Mouse (Mus musculus) limb, embryonic 10.5 days (tissue): Measurements from ENCODE around the gene Acp7. TPM values are rescaled to one million over a fixed set of nuclear protein-coding genes. Genes with fewer than 3 reads are reported as not detected.

Source experiments
- DNase-seq: peaks from one replicate; pipeline ENCODE4 v3.0.0-alpha.2; 2017; ENCODE audit warnings: low spot score
- H3K27ac ChIP-seq: fragments of 300-500 bp; sonication (generic); 2 replicates; pipeline ENCODE4 v1.5.1; 2016; ENCODE audit warnings: mild to moderate bottlenecking
- H3K27me3 ChIP-seq: fragments of 300-500 bp; sonication (generic); 2 replicates; pipeline ENCODE4 v1.6.1; 2016; ENCODE audit warnings: low read depth, mild to moderate bottlenecking; ENCODE audit not compliant: poor library complexity, severe bottlenecking
- H3K36me3 ChIP-seq: fragments of 300-500 bp; sonication (generic); 2 replicates; pipeline ENCODE4 v1.6.1; 2016; ENCODE audit warnings: mild to moderate bottlenecking, moderate library complexity
- H3K4me1 ChIP-seq: fragments of 300-500 bp; sonication (generic); 2 replicates; pipeline ENCODE4 v1.6.1; 2016
- H3K4me3 ChIP-seq: fragments of 300-500 bp; sonication (generic); 2 replicates; pipeline ENCODE4 v1.5.1; 2016; ENCODE audit warnings: mild to moderate bottlenecking, moderate library complexity
- H3K9me3 ChIP-seq: fragments of 300-500 bp; sonication (generic); replicated peaks from 2 replicates; pipeline ENCODE4 v1.6.1; 2016; ENCODE audit warnings: mild to moderate bottlenecking
- WGBS: fragments of 180-500 bp; shearing (Covaris S2); methylation state at CpG from one replicate; pipeline ENCODE4 v1.1.7; 2016; 5-methylcytosine and 5-hydroxymethylcytosine counted together
- microRNA-seq: library from miRNA; unstranded; fragments of <30 nt; microRNA quantifications from one replicate; pipeline ENCODE4, GENCODE M21; 2017
- polyA plus RNA-seq: library from polyadenylated mRNA; unstranded; fragments of >200 nt; fragmentation: Nextera tagmentation; extraction: Ambion mirVana; gene quantifications from 2 replicates; pipeline ENCODE4 v1.2.1, GENCODE M21; 2016

Acp7 gene
- polyA plus RNA-seq, 1 experiment from 2014 or later: not detected

DNA sequence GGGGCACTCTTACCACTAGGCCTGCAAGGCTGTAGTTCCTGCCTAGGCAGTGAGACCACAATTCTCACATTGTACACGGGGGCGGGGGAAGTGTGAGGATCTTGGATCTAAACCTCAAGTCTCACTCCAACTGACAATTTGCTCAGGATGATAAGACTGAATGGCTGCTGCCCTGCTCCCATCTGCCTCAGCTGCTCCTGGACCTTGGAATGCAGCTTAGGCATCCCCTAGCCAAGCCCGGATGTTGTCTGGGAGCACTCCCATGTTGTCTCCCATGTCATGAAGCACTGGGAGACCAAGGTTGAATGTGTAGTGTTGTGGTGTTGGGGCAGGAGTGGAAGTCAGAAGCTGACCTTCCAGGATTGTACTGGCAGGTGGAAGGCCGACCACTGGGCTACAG is 63.6 kb downstream of the Acp7 start:
- no peak for DNase-seq
- no peak overlapping the region for H3K27ac ChIP-seq
- peaks cover 78% of the 10 kb centered on the region for H3K36me3 ChIP-seq

DNA sequence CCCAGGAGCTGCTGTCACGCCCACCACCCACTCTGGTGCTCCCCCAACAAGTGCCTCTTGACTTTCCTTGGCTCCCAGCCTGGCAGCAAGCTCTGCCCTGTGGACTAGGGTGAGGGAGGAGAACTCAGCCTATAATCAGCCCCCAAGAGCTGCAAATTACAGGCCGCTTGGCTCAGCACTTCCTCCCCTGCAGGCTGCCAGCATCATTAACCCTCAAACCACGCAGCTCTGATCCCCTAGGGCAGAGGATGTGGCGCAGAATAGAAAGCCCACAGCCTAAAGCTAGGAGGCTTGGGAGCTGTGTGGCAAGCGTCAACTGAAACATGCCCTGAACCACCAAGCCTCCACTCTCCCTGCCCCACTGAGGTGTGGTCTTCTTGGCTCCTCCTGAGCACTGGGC is 65.7 kb downstream of the Acp7 start:
- no peaks in the 10 kb centered on the region for H3K27me3 ChIP-seq
- H3K4me3 ChIP-seq: no peak overlapping the region
- no peak overlapping the region for H3K27ac ChIP-seq
- no peaks in the 10 kb centered on the region for H3K9me3 ChIP-seq
- no peak for DNase-seq
- H3K36me3 ChIP-seq: peaks cover 98% of the 10 kb centered on the region
- peaks cover 4% of the 10 kb centered on the region; the same call in 1 of the 2 replicates for H3K4me1 ChIP-seq
- WGBS: 81% methylated on average over 5 of the region's 5 CpGs

More for the DNA sequence above, 63.6 kb downstream of the Acp7 start:
- peaks cover 20% of the 10 kb centered on the region for H3K4me1 ChIP-seq
- no peaks in the 10 kb centered on the region for H3K27me3 ChIP-seq
- no peak overlapping the region for H3K4me3 ChIP-seq
- H3K9me3 ChIP-seq: no peaks in the 10 kb centered on the region
- 91% methylated on average over 4 of the region's 4 CpGs for WGBS

DNA sequence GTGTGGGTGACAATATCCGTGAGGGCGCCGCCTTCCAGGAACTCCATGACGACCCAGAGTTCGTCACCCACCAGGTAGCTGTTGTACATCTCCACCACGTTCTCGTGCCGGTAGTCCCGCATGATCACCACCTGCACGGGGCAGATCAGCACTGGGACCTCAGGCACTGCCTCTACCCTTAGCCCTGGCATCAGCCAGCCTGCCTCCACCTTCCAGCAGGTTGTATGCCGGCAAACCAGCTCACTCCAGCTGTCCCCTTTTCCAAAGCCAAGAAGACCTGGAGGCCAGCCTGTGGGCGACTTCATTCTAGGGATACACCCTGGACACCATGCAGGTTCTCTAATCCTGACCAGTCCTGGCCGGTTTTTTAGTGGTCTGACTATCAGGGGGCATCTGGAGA is 68.2 kb downstream of the Acp7 start:
- H3K4me3 ChIP-seq: no peak overlapping the region
- no peak overlapping the region for H3K27ac ChIP-seq
- 97% methylated on average over 13 of the region's 13 CpGs for WGBS
- H3K9me3 ChIP-seq: no peaks in the 10 kb centered on the region
- DNase-seq: no peak
- peaks cover 9% of the 10 kb centered on the region; the same call in 1 of the 2 replicates for H3K4me1 ChIP-seq
- peaks cover 96% of the 10 kb centered on the region for H3K36me3 ChIP-seq
- no peaks in the 10 kb centered on the region for H3K27me3 ChIP-seq

DNA sequence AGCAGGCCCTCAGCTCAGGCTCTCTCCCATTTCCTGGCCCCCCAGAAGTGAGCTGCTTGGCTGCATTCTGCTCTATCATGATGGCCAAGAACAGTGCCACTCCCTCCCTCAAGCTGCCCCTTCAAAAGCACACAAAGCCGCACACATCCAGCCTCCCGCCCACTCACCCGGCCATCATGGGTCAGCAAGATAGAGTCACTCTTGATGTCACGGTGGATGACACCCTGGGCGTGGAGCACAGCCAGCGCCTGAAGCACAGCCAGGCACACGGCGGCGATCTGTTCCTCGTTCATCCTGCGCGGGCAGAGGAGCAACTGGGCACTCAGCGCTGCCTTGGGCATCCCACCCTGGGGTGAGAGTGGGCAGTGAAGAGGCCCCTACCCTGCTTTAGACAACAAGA is 68.8 kb downstream of the Acp7 start:
- H3K4me1 ChIP-seq: peaks cover 9% of the 10 kb centered on the region; the same call in 1 of the 2 replicates
- no peak overlapping the region for H3K4me3 ChIP-seq
- 96% methylated on average over 13 of the region's 13 CpGs for WGBS
- no peaks in the 10 kb centered on the region for H3K9me3 ChIP-seq
- no peak for DNase-seq
- H3K27ac ChIP-seq: no peak overlapping the region
- H3K27me3 ChIP-seq: no peaks in the 10 kb centered on the region
- peaks cover 94% of the 10 kb centered on the region for H3K36me3 ChIP-seq

DNA sequence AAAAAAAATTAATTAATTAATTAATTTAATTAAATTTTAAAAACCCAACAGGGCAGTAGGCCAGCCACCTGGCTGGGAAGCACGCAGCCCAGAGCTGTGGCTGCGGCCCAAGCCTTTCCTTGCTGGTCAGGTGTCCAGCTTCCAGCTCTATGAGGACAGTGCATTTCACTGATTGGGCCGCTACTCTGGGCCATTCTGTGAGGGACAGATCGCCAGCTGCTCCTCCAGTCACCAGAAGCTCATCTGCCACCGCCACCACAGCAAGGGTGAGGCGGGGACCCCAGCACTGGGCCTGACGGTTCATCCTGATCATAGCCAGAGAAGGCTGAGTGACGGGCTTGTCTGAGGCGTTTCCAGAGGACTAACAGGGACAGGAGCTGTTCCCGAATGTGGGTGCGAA is 69.2 kb downstream of the Acp7 start:
- 90% methylated on average over 11 of the region's 11 CpGs for WGBS
- peaks cover 90% of the 10 kb centered on the region for H3K36me3 ChIP-seq
- DNase-seq: no peak
- no peaks in the 10 kb centered on the region for H3K27me3 ChIP-seq
- H3K27ac ChIP-seq: no peak overlapping the region
- H3K4me3 ChIP-seq: no peak overlapping the region
- no peaks in the 10 kb centered on the region for H3K9me3 ChIP-seq
- H3K4me1 ChIP-seq: peaks cover 10% of the 10 kb centered on the region

DNA sequence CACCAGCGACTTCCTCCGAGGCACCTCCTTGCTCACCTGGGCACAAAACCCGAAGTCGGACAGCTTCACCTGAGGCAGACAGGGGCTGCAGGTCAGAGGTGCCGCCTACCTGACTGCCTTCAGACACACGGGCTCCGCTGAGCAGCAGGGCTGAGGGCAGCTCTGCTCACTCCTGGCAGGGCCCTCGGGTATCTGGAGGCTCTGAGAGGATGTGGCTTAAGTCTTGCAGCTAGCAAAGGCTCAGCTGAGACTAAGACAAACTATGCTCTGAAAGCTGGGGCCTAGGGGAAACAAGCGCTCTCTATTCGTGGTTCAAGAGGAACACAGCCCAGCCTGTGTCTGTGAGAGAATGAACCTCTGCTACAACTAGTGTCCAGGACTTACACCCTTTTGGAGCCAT is 70.3 kb downstream of the Acp7 start:
- Histone ChIP-seq H3K27me3 (no peaks in the 10 kb centered on the region), H3K4me1 (peaks cover 21% of the 10 kb centered on the region), H3K4me3 (no peak overlapping the region), H3K27ac (no peak overlapping the region), H3K9me3 (no peaks in the 10 kb centered on the region), H3K36me3 (peaks cover 81% of the 10 kb centered on the region)
- WGBS: 92% methylated on average over 10 of the region's 10 CpGs
- DNase-seq: no peak

DNA sequence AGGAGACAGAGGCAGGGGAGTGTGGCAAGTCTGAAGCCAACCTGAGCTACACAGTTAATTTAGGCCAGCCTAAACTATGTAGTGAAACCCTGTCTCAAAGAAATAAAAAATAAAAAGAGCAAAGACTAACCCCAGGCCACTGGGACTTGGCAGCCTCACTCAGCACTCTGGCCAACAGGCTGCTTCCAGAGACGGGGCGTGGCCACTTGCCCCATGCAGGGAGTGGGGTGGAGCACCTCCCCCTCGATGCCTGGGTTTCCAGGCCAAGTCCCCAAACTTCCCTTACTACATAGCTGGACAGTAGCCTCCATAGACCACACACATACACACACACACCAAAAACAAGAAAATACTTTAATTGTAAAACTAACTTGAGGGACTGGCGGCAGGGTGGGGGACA is 72.6 kb downstream of the Acp7 start:
- Histone ChIP-seq H3K36me3 (peaks cover 58% of the 10 kb centered on the region), H3K27ac (no peak overlapping the region), H3K4me1 (peaks cover 21% of the 10 kb centered on the region), H3K27me3 (no peaks in the 10 kb centered on the region), H3K9me3 (no peaks in the 10 kb centered on the region), H3K4me3 (no peak overlapping the region)
- WGBS: 42% methylated on average over 4 of the region's 4 CpGs
- DNase-seq: no peak

DNA sequence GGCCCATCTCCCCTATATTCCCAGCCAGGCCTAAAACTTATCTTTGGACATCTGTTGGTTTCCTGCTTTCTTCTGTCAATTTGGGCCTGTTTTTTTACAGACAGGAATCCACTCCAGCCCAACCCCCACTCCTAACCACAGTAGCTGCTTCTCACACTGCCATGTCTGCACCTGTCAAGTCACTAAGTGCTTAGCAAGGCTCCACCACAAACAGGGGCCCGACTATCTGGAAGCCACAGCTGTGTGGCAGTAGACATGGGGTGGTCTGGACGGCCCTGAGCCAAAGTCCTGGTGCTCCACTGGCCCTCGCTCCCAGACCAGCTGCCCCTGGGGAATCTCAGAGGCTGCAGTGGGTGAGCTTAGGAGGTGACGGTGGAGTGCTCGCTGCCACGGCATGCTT is 73.4 kb downstream of the Acp7 start:
- H3K27me3 ChIP-seq: no peaks in the 10 kb centered on the region
- DNase-seq: no peak
- no peaks in the 10 kb centered on the region for H3K9me3 ChIP-seq
- H3K4me1 ChIP-seq: peaks cover 20% of the 10 kb centered on the region
- H3K27ac ChIP-seq: no peak overlapping the region; the same call in 1 of the 2 replicates
- H3K36me3 ChIP-seq: peaks cover 50% of the 10 kb centered on the region
- 78% methylated on average over 6 of the region's 6 CpGs for WGBS
- no peak overlapping the region for H3K4me3 ChIP-seq

Small RNA genes within 50 kb of the gene (microRNA-seq; reads per million reads assigned to microRNA genes)
- not detected for gene Mir7049

Other genes starting within 250 kb of the Acp7 start
- gene Med29, start 238.6 kb downstream of the Acp7 start, polyA plus RNA-seq: 65.1 and 67.0 TPM in 2 replicates
- 81.3 and 91.5 TPM in 2 replicates for gene Paf1, start 238.4 kb downstream of the Acp7 start, polyA plus RNA-seq
- 6.8 and 7.7 TPM in 2 replicates for gene Gmfg, start 193.9 kb downstream of the Acp7 start, polyA plus RNA-seq
- 4.1 and 5.0 TPM in 2 replicates for gene Lrfn1, start 179.4 kb downstream of the Acp7 start, polyA plus RNA-seq
- gene Ifnl2, start 120.9 kb downstream of the Acp7 start, polyA plus RNA-seq: not detected in 2 replicates
- gene Ifnl3, start 108.5 kb downstream of the Acp7 start, polyA plus RNA-seq: not detected in 2 replicates
- not detected in 2 replicates for gene Sycn, start 90.4 kb downstream of the Acp7 start, polyA plus RNA-seq
- gene Nccrp1, start 84.1 kb downstream of the Acp7 start, polyA plus RNA-seq: not detected in 2 replicates
- gene Samd4b, start 33.2 kb downstream of the Acp7 start, polyA plus RNA-seq: 38.2 and 40.2 TPM in 2 replicates
- gene Pak4, start 33.1 kb downstream of the Acp7 start, polyA plus RNA-seq: 64.9 and 69.8 TPM in 2 replicates
- gene Fbxo27, start 61.5 kb upstream of the Acp7 start, polyA plus RNA-seq: 4.7 and 6.3 TPM in 2 replicates
- gene Fbxo17, start 85.5 kb upstream of the Acp7 start, polyA plus RNA-seq: 12.7 and 16.1 TPM in 2 replicates
- gene Mrps12, start 110.5 kb upstream of the Acp7 start, polyA plus RNA-seq: 152 and 186 TPM in 2 replicates
- 43.9 and 46.4 TPM in 2 replicates for gene Sars2, start 110.7 kb upstream of the Acp7 start, polyA plus RNA-seq
- not detected in 2 replicates for gene Ccer2, start 124.8 kb upstream of the Acp7 start, polyA plus RNA-seq
- 59.8 and 74.5 TPM in 2 replicates for gene Sirt2, start 135.4 kb upstream of the Acp7 start, polyA plus RNA-seq
- 50.5 and 63.1 TPM in 2 replicates for gene Nfkbib, start 136.2 kb upstream of the Acp7 start, polyA plus RNA-seq
- 2.7 and 3.0 TPM in 2 replicates for gene Rinl, start 157.6 kb upstream of the Acp7 start, polyA plus RNA-seq
- gene Hnrnpl, start 177.2 kb upstream of the Acp7 start, polyA plus RNA-seq: 335 and 336 TPM in 2 replicates
- gene Ech1, start 193.9 kb upstream of the Acp7 start, polyA plus RNA-seq: 69.1 and 90.7 TPM in 2 replicates
- 2.7 and 4.1 TPM in 2 replicates for gene Lgals4, start 202.5 kb upstream of the Acp7 start, polyA plus RNA-seq
- gene Lgals7, start 232.5 kb upstream of the Acp7 start, polyA plus RNA-seq: 0.41 and 0.73 TPM in 2 replicates